Mouse (Mus musculus) hindbrain, embryonic 11.5 days (tissue): ENCODE measurements at regions not wholly inside any gene's neighbourhood (a gene's known extent, or its start where the extent isn't known, plus 50 kb on each side); places are given as distances from the start of the nearest gene placed in this dataset.
A peak's percentile ranks its signal among the peaks of the same experiment; 100 is the strongest.

Experiments
- ATAC-seq: fragments of 200-750 bp; cut with Nextera tagmentation; 2 replicates; pipeline ENCODE4 v1.8.0; 2017; ENCODE audit warnings: mild to moderate bottlenecking, moderate TSS enrichment, moderate library complexity; ENCODE audit not compliant: low FRiP score
- DNase-seq: peaks from one replicate; pipeline ENCODE4 v3.0.0-alpha.2; 2015; ENCODE audit warnings: low spot score
- H3K27ac ChIP-seq: fragments of 300-500 bp; sonication (generic); 2 replicates; pipeline ENCODE4 v1.5.1; 2014; ENCODE audit warnings: mild to moderate bottlenecking, low read depth, low read length
- H3K27me3 ChIP-seq: fragments of 300-500 bp; sonication (generic); 2 replicates; pipeline ENCODE4 v1.6.1; 2014; ENCODE audit warnings: mild to moderate bottlenecking, low read length, moderate library complexity, mixed read lengths; ENCODE audit not compliant: control insufficient read depth, insufficient read depth
- H3K36me3 ChIP-seq: fragments of 300-500 bp; sonication (generic); 2 replicates; pipeline ENCODE4 v1.6.1; 2014; ENCODE audit warnings: mild to moderate bottlenecking, low read length, moderate library complexity, mixed read lengths; ENCODE audit not compliant: control insufficient read depth, insufficient read depth
- H3K4me1 ChIP-seq: fragments of 300-500 bp; sonication (generic); replicated peaks from 2 replicates; pipeline ENCODE4 v1.6.1; 2014; ENCODE audit warnings: low read length, mixed read lengths; ENCODE audit not compliant: control insufficient read depth, insufficient read depth
- H3K4me2 ChIP-seq: fragments of 300-500 bp; sonication (generic); replicated peaks from 2 replicates; pipeline ENCODE4 v1.6.1; 2014; ENCODE audit warnings: mild to moderate bottlenecking, low read depth, low read length
- H3K4me3 ChIP-seq: fragments of 300-500 bp; sonication (generic); 2 replicates; pipeline ENCODE4 v1.5.1; 2014; ENCODE audit warnings: low read depth, low read length
- H3K9ac ChIP-seq: fragments of 300-500 bp; sonication (generic); 2 replicates; pipeline ENCODE4 v1.6.1; 2014; ENCODE audit warnings: low read depth, low read length
- H3K9me3 ChIP-seq: fragments of 300-500 bp; sonication (generic); 2 replicates; pipeline ENCODE4 v1.6.1; 2016; ENCODE audit warnings: low read length; ENCODE audit not compliant: control insufficient read depth
- WGBS: fragments of 180-500 bp; shearing (Covaris S2); extraction: QIAGEN DNeasy Blood & Tissue Kit; methylation state at CpG from one replicate; pipeline ENCODE4 v1.1.7; 2014; 5-methylcytosine and 5-hydroxymethylcytosine counted together

DNA sequence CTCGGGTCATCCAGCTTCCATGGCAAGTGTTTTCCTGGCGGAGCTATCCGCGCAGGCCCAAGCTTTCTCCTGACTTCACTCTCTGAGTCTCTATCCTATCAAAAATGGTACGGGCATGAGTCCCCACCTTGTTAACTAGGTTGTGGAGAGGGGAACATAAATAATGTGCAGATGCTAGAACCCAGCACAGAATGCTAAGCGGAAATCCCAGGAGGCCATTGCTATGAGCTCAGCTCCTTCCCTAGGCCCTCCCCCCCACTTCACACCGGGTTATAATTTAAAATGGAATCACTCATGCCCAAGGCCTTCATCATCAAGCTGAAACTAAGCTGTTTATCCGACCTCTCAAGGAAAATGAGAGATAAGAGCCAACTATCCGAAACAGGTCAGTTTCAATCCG, 60.4 kb upstream of the Cd83 start:
- ATAC-seq, result no peak
- no peaks in the 10 kb centered on the region for H3K27me3 ChIP-seq
- H3K27ac ChIP-seq, result no peak overlapping the region
- no peak overlapping the region for H3K4me3 ChIP-seq
- WGBS, result 87% methylated on average over 10 of the region's 10 CpGs
- no peak for DNase-seq
- H3K9ac ChIP-seq, result no peak overlapping the region
- H3K9me3 ChIP-seq, result no peaks in the 10 kb centered on the region
- no peak overlapping the region for H3K4me2 ChIP-seq
- H3K4me1 ChIP-seq, result no peaks in the 10 kb centered on the region
- no peaks in the 10 kb centered on the region for H3K36me3 ChIP-seq

DNA sequence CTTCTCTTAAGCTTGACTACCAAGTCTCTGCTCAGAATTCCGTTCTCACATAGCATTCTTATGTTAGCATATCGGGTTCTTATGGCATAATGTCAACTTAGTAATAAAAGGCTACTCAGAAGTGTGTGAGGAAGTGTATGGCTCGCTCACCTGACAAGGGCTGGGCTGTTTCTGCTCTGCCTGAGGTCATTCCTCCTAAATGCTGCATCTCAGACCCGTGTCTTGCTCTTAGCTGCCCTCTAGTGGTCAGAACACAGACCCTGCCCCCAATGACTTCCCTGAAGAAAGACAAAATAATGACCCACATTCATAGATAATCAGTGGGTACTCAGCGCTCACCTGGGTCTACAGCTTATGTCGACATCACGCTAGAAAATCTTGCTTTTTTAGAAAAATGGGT, 58.9 kb upstream of the Cd83 start:
- no peak overlapping the region for H3K4me2 ChIP-seq
- no peaks in the 10 kb centered on the region for H3K4me1 ChIP-seq
- peak; percentile 83 for DNase-seq
- no peak overlapping the region for H3K27ac ChIP-seq
- H3K9me3 ChIP-seq, result no peaks in the 10 kb centered on the region
- H3K4me3 ChIP-seq, result no peak overlapping the region
- H3K9ac ChIP-seq, result no peak overlapping the region
- no peaks in the 10 kb centered on the region for H3K27me3 ChIP-seq
- WGBS, result 31% methylated on average over 7 of the region's 7 CpGs
- no peaks in the 10 kb centered on the region for H3K36me3 ChIP-seq
- ATAC-seq, result no peak

- no peak overlapping the region for H3K4me3 ChIP-seq
- H3K9me3 ChIP-seq, result no peaks in the 10 kb centered on the region
- H3K9ac ChIP-seq, result no peak overlapping the region
- no peaks in the 10 kb centered on the region for H3K4me1 ChIP-seq
- H3K4me2 ChIP-seq, result no peak overlapping the region
- no peak for ATAC-seq
- no peak overlapping the region for H3K27ac ChIP-seq
- no peaks in the 10 kb centered on the region for H3K36me3 ChIP-seq
- no peaks in the 10 kb centered on the region for H3K27me3 ChIP-seq
- 80% methylated on average over 13 of the region's 13 CpGs for WGBS
- DNase-seq, result no peak
These were observed 57.7 kb upstream of the Cd83 start for GRCm38 (mm10) chr13:43726895-43727341.

- Histone ChIP-seq H3K4me3 (no peak overlapping the region), H3K4me2 (no peak overlapping the region), H3K27ac (no peak overlapping the region), H3K36me3 (no peaks in the 10 kb centered on the region), H3K9me3 (no peaks in the 10 kb centered on the region), H3K4me1 (no peaks in the 10 kb centered on the region), H3K9ac (no peak overlapping the region), H3K27me3 (no peaks in the 10 kb centered on the region)
- WGBS, result 89% methylated on average over 11 of the region's 11 CpGs
- DNase-seq (no peak), ATAC-seq (no peak)
These were observed 55.0 kb upstream of the Cd83 start for GRCm38 (mm10) chr13:43729617-43730016.

GRCm38 (mm10) chr13:43733061-43733460, 51.5 kb upstream of the Cd83 start:
- Histone ChIP-seq H3K4me3 (no peak overlapping the region), H3K4me1 (no peaks in the 10 kb centered on the region), H3K9me3 (no peaks in the 10 kb centered on the region), H3K9ac (no peak overlapping the region), H3K27ac (no peak overlapping the region), H3K27me3 (no peaks in the 10 kb centered on the region), H3K36me3 (no peaks in the 10 kb centered on the region), H3K4me2 (no peak overlapping the region)
- peak; percentile 38 for ATAC-seq
- 54% methylated on average over 10 of the region's 10 CpGs for WGBS
- DNase-seq, result no peak

GRCm38 (mm10) chr13:43734641-43735040, 49.9 kb upstream of the Cd83 start:
- no peak for ATAC-seq
- no peak for DNase-seq
- H3K27me3 ChIP-seq, result no peaks in the 10 kb centered on the region
- no peaks in the 10 kb centered on the region for H3K9me3 ChIP-seq
- no peaks in the 10 kb centered on the region for H3K4me1 ChIP-seq
- WGBS, result 74% methylated on average over 14 of the region's 14 CpGs
- H3K27ac ChIP-seq, result no peak overlapping the region
- no peak overlapping the region for H3K9ac ChIP-seq
- no peak overlapping the region for H3K4me3 ChIP-seq
- no peaks in the 10 kb centered on the region for H3K36me3 ChIP-seq
- H3K4me2 ChIP-seq, result no peak overlapping the region
